Mouse (Mus musculus): ENCODE measurements around the gene Gpx6.

Gene Gpx6

GRCm38 (mm10) chr13:21326191-21326590 is 14.3 kb downstream of the Gpx6 start:
- peak; percentile 21 for DNase-seq

- peak; percentile 68 for DNase-seq
Observed at GRCm38 (mm10) chr13:21326657-21327211, 14.8 kb downstream of the Gpx6 start.

GRCm38 (mm10) chr13:21327424-21327823 is 15.5 kb downstream of the Gpx6 start:
- DNase-seq = no peak

- no peak for DNase-seq
Observed at GRCm38 (mm10) chr13:21346610-21347009, 34.7 kb downstream of the Gpx6 start, which contains the start of gene Olfr1367. Gene Olfr1367, plus strand, starts transcription at chr13:21346910.

GRCm38 (mm10) chr13:21350593-21350992 is 38.7 kb downstream of the Gpx6 start:
- no peak for DNase-seq

GRCm38 (mm10) chr13:21362621-21363248 is 50.8 kb downstream of the Gpx6 start, which contains the start of gene Zscan12:
Gene Zscan12, plus strand, starts transcription at chr13:21362820.
- peak; percentile 93 for DNase-seq

- peak; percentile 23 for DNase-seq
Observed at GRCm38 (mm10) chr13:21363719-21364118, 51.8 kb downstream of the Gpx6 start.

GRCm38 (mm10) chr13:21366635-21367034 is 54.7 kb downstream of the Gpx6 start:
- DNase-seq = no peak

Measured in cerebellum, adult 9-11 months (tissue).